Mouse (Mus musculus): ENCODE data around the gene Psph. TPM values are rescaled to one million over a fixed set of nuclear protein-coding genes. Genes with fewer than 3 reads are reported as not detected.

The Psph gene
- polyA plus RNA-seq, 1 experiment from 2014 or later, result 39.3 TPM

DNA sequence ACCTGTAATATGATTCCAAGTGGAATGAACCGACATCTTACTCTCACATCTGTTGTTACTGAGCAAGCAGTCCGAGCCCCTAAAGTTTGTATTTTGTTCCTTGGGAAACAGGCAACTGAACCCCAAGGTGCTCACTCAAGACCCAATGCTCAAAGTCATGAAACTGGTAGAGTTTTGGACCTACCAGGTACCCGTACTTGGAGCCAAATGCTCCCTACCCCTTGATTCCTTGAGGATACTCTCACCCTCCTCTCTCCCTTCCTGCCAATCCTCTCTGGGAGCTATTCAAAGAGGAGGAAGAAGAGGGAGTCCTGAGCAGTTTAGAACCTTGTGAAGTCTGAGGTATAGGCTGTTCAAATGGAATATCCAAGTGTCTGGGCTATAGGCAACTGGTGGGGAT, 60.5 kb downstream of the Psph start:
- Histone ChIP-seq H3K9me3 (no peaks in the 10 kb centered on the region), H3K27me3 (0 out of 2 replicates have a peak, but pooled peaks cover 2% of the 10 kb centered on the region), H3K4me3 (no peak overlapping the region), H3K36me3 (no peaks in the 10 kb centered on the region), H3K9ac (replicated peaks) (no peak overlapping the region), H3K4me2 (replicated peaks) (peak overlapping the region; percentile 56; the same call in 1 of the 2 replicates), H3K4me1 (peaks cover 27% of the 10 kb centered on the region), H3K27ac (replicated peaks) (no peak overlapping the region)
- ATAC-seq (ENCODE audit: low FRiP score, low read depth), result no peak
- 85% methylated on average over 3 of the region's 3 CpGs for WGBS

DNA sequence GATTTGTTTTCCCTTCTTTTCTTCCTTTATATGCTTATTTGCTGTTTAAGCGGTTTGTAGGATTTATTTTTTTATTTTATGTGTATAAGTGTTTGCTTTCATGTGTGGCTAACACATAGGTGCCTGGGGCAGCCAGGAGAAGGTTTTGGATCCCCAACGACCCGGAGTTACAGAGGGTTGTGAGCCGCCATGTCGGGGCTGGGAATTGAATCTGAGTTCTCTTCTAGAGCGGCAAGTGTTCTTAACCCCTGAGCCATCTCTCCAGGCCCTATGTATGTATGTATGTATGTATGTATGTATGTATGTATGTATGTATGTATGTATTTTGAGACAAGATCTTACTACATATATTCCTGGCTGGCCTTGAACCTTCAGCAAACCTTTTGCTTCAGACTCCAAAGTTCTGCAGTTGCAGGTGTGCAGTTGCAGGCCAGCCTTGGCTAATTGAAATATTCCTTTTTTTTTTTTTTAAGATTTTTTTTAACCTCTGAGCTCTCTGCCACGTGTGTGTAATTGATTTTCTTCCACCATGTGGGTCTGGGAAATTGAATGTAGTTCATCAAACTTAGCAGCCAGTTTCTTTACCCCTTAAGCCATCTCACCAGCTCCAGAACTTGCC, 61.4 kb downstream of the Psph start:
- Histone ChIP-seq H3K27me3 (0 out of 2 replicates have a peak, but pooled peaks cover 2% of the 10 kb centered on the region), H3K4me2 (replicated peaks) (peak overlapping the region; percentile 56), H3K27ac (replicated peaks) (no peak overlapping the region; the same call in 1 of the 2 replicates), H3K36me3 (no peaks in the 10 kb centered on the region), H3K4me3 (peak overlapping the region; percentile 92), H3K9me3 (no peaks in the 10 kb centered on the region), H3K4me1 (peaks cover 27% of the 10 kb centered on the region), H3K9ac (replicated peaks) (peak overlapping the region; percentile 93)
- 19% methylated on average over 7 of the region's 7 CpGs for WGBS
- no peak for ATAC-seq (ENCODE audit: low FRiP score, low read depth)

DNA sequence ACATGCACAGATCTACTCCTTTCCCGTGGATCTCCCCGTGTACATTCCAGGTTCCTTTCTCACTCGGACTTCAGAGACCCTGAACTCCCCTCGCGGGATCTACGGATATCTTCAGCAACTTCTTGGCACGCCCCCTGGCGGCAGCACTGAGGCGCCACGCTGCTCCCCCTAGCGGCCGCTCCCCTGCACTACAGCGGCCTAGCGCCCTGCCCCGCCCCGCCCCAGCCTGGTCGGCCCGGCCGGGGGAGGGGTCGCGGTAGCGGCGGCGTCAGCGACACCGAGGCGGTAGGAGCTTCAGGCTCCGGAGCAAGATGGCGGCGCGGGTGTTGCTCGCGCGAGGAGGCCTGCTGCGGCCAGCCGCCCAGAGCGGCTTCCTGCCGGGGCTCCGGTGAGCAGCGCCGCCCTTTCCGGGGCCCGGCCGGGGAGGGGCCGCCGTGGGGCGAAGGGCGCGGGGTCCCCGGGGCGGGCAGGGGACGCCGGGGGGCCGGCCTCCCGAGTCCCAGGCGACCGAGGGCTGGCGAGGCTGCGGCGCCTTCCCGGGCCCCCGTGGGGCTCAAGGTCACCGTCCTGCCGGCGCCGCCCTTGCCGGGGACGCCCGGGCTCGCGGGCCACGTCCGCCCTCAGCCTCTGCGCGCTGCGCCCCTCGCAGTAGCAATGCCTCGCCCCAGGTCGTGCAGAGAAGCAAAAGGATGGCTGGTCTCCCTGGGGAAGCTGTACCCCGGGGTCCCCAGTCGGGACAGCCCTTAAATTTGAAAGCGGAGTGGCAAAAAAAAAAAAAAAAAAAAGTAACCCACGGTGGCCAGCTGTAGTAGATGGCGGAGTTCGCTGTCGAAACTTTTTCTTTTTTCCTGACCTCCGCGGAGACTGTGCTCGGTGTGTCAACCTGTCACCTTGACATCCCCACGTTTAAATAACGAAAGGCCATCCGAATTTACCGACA, 62.1 kb downstream of the Psph start, which contains the start of gene Nipsnap2:
TSS of gene Nipsnap2 (plus strand) at position 230 of the 940 bp plus-strand sequence.
- 0 out of 2 replicates have a peak, but pooled peaks cover 2% of the 10 kb centered on the region for H3K27me3 ChIP-seq
- peak within 1 kb of the TSS; percentile 89 for H3K27ac ChIP-seq (replicated peaks)
- H3K4me2 ChIP-seq (replicated peaks), result peak within 1 kb of the TSS; percentile 56
- H3K4me1 ChIP-seq, result peaks cover 27% of the 10 kb centered on the region
- under 1% methylated on average over 89 of the region's 93 CpGs for WGBS
- H3K36me3 ChIP-seq, result peaks cover 1% of the 10 kb centered on the region; the same call in 1 of the 2 replicates
- H3K9me3 ChIP-seq, result no peaks in the 10 kb centered on the region
- H3K4me3 ChIP-seq, result peak within 1 kb of the TSS; percentile 92
- peak; percentile 96 for ATAC-seq (ENCODE audit: low FRiP score, low read depth)
- H3K9ac ChIP-seq (replicated peaks), result peak within 1 kb of the TSS; percentile 93

DNA sequence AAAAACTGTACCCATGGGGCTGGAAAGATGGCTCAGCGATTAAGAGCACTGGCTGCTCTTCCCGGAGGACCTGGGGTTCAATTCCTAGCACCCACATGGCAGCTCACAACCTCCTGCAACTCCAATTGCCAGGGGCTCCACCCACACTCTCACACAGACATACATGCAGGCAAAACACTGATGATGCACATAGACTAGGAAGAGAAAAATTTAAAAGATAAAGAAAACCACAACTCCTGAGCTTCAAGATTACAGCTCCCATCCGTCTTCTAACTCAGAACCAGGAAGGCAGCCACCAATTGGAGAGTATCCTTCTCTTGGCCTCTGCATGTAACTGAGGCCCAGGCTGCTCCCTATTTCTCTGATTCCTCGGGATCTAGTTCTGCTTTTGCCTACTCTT, 63.0 kb downstream of the Psph start:
- no peaks in the 10 kb centered on the region for H3K9me3 ChIP-seq
- peak overlapping the region; percentile 92; the same call in 1 of the 2 replicates for H3K4me3 ChIP-seq
- H3K4me2 ChIP-seq (replicated peaks), result peak overlapping the region; percentile 56; the same call in 1 of the 2 replicates
- no peak overlapping the region for H3K27ac ChIP-seq (replicated peaks)
- ATAC-seq (ENCODE audit: low FRiP score, low read depth), result no peak
- H3K27me3 ChIP-seq, result 0 out of 2 replicates have a peak, but pooled peaks cover 2% of the 10 kb centered on the region
- WGBS, result 59% methylated on average over 4 of the region's 4 CpGs
- H3K36me3 ChIP-seq, result peaks cover 10% of the 10 kb centered on the region
- peaks cover 26% of the 10 kb centered on the region for H3K4me1 ChIP-seq
- no peak overlapping the region for H3K9ac ChIP-seq (replicated peaks)

DNA sequence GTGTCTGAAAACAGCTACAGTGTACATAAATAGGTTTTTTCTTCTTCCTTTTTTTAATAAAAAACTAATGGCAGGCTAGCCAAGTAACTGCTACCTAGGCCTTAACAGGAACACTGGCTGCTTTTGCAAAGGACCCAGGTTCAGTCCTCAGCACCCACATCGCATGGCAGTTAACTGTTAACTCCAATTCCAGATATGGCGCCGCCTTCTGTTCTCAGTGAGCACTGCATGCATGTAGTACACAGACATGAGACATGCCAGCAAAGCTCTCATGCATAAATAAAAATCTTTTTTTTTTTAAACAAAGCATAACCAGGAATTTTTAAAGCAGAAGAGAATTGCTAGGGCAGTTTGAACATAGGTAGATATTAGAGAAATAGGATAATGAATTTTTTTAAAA, 67.1 kb downstream of the Psph start:
- peaks cover 32% of the 10 kb centered on the region for H3K36me3 ChIP-seq
- no peak for ATAC-seq (ENCODE audit: low FRiP score, low read depth)
- WGBS, result 88% methylated on average over 3 of the region's 3 CpGs
- H3K4me2 ChIP-seq (replicated peaks), result no peak overlapping the region
- H3K27ac ChIP-seq (replicated peaks), result no peak overlapping the region
- no peak overlapping the region for H3K9ac ChIP-seq (replicated peaks)
- H3K4me3 ChIP-seq, result no peak overlapping the region
- no peaks in the 10 kb centered on the region for H3K9me3 ChIP-seq
- H3K4me1 ChIP-seq, result peaks cover 6% of the 10 kb centered on the region
- H3K27me3 ChIP-seq, result 0 out of 2 replicates have a peak, but pooled peaks cover 2% of the 10 kb centered on the region

DNA sequence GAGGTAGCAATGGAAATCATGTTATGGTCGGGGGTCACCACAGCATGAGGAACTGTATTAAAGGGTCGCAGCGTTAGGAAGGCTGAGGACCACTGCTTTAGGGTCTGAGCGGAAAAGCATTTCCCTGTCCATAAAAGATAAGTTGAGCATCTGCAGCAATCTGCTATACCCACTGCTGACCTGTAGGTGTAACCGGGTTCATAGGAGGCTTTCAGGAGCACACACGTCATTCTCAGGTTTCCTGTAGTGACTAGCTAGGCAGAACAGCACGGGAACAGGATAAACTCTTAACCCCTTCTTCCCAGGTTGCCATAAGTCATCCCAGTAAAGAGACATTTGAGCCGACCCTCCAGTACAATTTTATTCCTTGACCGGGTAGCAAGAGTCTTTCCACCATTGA, 70.2 kb downstream of the Psph start:
- Histone ChIP-seq H3K9ac (replicated peaks) (no peak overlapping the region), H3K27me3 (no peaks in the 10 kb centered on the region), H3K36me3 (peaks cover 32% of the 10 kb centered on the region), H3K4me3 (no peak overlapping the region), H3K9me3 (no peaks in the 10 kb centered on the region), H3K27ac (replicated peaks) (no peak overlapping the region), H3K4me1 (peaks cover 9% of the 10 kb centered on the region), H3K4me2 (replicated peaks) (no peak overlapping the region)
- 86% methylated on average over 9 of the region's 9 CpGs for WGBS
- no peak for ATAC-seq (ENCODE audit: low FRiP score, low read depth)

Other genes with a start within 250 kb of the Psph start
- gene Mmp17, start 203.3 kb downstream of the Psph start, polyA plus RNA-seq (2016; fragmentation: Nextera tagmentation; extraction: Ambion mirVana), result 8.9 and 9.4 TPM in 2 replicates
- 7.0 and 7.1 TPM in 2 replicates for gene Zfp11, start 117.3 kb downstream of the Psph start, polyA plus RNA-seq (2016; fragmentation: Nextera tagmentation; extraction: Ambion mirVana)
- gene Sept14, start 78.9 kb downstream of the Psph start, polyA plus RNA-seq (2016; fragmentation: Nextera tagmentation; extraction: Ambion mirVana), result not detected in 2 replicates
- 156 and 171 TPM in 2 replicates for gene Mrps17, start 72.0 kb downstream of the Psph start, polyA plus RNA-seq (2016; fragmentation: Nextera tagmentation; extraction: Ambion mirVana)
- 81.5 and 83.3 TPM in 2 replicates for gene Nipsnap2, start 62.4 kb downstream of the Psph start, polyA plus RNA-seq (2016; fragmentation: Nextera tagmentation; extraction: Ambion mirVana)
- 47.9 and 50.8 TPM in 2 replicates for gene Sumf2, start 59.5 kb upstream of the Psph start, polyA plus RNA-seq (2016; fragmentation: Nextera tagmentation; extraction: Ambion mirVana)
- gene Chchd2, start 100.0 kb upstream of the Psph start, polyA plus RNA-seq (2016; fragmentation: Nextera tagmentation; extraction: Ambion mirVana), result 747 and 763 TPM in 2 replicates
- gene Zbed5, start 108.3 kb upstream of the Psph start, polyA plus RNA-seq (2016; fragmentation: Nextera tagmentation; extraction: Ambion mirVana), result 7.9 and 9.1 TPM in 2 replicates
- gene Phkg1, start 111.1 kb upstream of the Psph start, polyA plus RNA-seq (2016; fragmentation: Nextera tagmentation; extraction: Ambion mirVana), result 0.18 and 0.22 TPM in 2 replicates
- 6.2 and 9.8 TPM in 2 replicates for gene Nupr1l, start 121.1 kb upstream of the Psph start, polyA plus RNA-seq (2016; fragmentation: Nextera tagmentation; extraction: Ambion mirVana)
- gene Vkorc1l1, start 154.5 kb upstream of the Psph start, polyA plus RNA-seq (2016; fragmentation: Nextera tagmentation; extraction: Ambion mirVana), result 40.7 and 41.8 TPM in 2 replicates
- gene Gusb, start 215.6 kb upstream of the Psph start, polyA plus RNA-seq (2016; fragmentation: Nextera tagmentation; extraction: Ambion mirVana), result 25.3 and 29.7 TPM in 2 replicates
- gene Asl, start 241.8 kb upstream of the Psph start, polyA plus RNA-seq (2016; fragmentation: Nextera tagmentation; extraction: Ambion mirVana), result 26.5 and 29.1 TPM in 2 replicates
- gene Crcp, start 241.8 kb upstream of the Psph start, polyA plus RNA-seq (2016; fragmentation: Nextera tagmentation; extraction: Ambion mirVana), result 59.4 and 66.5 TPM in 2 replicates